Mouse (Mus musculus): Measurements from ENCODE around the gene Sf3b1.
"Not testable (repeated sequence)": the region's sequence is repeated elsewhere in the genome, so short reads cannot be mapped to it uniquely, and the experiment has no call there.

Sf3b1 gene

DNA sequence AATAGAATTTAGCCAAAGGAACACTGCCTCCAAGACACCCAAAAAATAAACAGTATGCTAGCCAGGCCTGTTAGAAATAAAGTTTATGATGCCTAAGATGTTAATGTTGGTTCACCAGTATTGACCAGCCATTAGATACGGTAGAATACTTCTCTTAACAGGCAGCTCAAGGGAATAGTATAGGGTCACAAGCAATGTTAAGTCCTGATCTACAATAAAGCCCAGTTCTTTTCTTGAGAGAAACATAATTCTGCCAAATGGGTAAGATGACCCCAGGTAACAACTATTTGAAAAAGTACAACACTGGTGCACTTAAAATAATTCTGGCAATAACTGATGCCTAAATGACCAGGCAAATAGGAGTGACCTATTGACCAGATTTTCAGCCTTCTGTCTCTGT, 685 bp upstream of the Sf3b1 start:
- DNase-seq (ENCODE audit: low spot score): no peak

- DNase-seq (ENCODE audit: low spot score): peak; percentile 60
Observed at GRCm38 (mm10) chr1:55026444-55027252, 633 bp downstream of the Sf3b1 start.

DNA sequence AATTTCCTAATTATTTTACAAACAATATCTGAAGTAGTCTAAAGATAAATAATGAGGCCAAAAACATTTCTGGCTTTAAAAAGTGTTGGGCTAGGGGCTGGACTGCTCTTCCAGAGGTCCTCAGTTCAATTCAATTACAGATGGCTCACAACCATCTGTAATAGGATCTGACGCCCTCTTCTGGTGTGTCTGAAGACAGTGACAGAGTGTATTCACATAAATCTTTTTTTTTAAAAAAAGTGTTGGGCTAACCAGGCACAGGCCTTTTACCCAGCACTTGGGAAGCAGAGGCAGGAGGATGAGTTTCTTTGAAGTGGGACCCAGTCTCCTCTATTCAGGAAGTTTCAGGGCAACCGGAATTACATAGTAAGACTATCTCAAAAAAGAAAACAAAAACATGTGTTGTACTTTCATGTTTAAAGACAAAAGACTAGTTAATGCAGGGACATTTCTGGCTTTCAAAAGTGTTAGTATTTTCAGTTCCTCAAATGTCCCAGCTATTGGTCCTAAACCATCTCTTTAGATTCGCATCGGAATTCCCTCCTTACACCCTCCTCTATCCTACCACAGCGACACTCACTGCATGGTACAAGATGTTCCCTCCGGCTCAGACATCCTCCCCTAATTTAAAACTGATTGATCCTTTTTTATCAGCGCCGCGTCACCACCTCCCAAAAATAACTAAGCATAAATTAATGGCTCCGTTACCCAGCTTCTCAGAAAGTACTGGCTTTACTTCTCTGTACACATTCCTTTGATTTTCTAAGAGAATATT, 1.4 kb downstream of the Sf3b1 start:
- peak; percentile 25 for DNase-seq (ENCODE audit: low spot score)

DNA sequence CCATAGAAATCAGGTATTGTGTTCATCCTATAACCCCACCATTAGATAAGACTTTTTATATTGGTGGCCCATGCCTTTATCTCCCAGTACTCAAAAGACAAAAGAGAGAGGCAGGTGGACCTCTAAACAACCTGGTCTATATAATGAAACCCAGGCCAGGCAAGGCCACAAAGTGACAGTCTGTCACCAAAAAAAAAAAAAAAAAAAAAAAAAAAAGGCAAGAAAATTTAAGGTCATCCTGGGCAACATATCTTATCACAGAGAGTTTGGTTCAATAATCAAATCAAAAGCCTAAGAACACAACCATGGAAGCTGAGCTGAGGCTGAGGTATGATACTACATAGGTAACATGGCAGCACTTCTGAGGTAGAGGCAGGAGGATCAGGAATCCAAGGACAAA, 5.4 kb downstream of the Sf3b1 start:
- DNase-seq (ENCODE audit: low spot score): no peak

GRCm38 (mm10) chr1:55012513-55012912, 14.8 kb downstream of the Sf3b1 start:
- no peak for DNase-seq (ENCODE audit: low spot score)

GRCm38 (mm10) chr1:55008313-55008712, 19.0 kb downstream of the Sf3b1 start:
- DNase-seq (ENCODE audit: low spot score): not testable (repeated sequence)

- peak; percentile 30 for DNase-seq (ENCODE audit: low spot score)
Observed at GRCm38 (mm10) chr1:54993581-54993980, 33.7 kb downstream of the Sf3b1 start.

DNA sequence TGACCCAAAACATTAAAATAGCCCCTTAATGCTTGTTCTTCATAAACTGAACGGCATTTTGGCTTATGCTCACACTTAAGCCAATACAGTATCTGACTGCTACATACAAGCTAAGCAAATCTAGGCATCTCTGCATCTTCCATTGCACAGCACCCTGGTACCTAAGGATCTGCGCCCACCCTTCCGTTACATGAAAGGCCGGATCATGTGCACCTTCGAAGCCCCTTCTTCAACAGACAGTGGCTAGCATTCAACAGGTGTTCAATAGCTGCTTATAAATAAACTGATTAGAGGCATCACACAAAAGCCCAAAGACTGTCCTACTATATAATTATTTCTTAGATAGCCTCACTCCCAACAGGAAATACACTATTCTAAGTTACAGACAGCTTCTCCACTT, 41.0 kb downstream of the Sf3b1 start:
- DNase-seq (ENCODE audit: low spot score): no peak

- no peak for DNase-seq (ENCODE audit: low spot score)
Observed at GRCm38 (mm10) chr1:54985831-54986230, 41.5 kb downstream of the Sf3b1 start.

DNA sequence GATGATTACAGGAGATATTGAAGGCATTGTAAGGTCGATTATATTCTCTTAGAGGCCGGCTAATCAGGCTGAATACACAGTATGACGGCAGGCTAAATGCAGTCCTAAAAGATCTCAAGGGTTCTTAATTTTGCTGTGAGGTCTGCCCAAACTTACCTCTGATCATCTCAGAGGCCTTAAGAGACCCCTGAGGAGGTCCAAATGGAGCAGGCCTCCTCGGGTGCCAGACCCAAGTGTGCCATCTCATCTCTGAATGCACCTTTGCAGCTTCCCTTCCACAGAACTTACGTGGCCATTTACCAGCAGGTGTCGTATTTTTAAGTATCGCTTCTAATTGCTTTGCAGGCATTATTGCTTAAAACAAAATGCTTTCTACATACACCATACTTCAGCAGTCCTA, 43.1 kb downstream of the Sf3b1 start:
- DNase-seq (ENCODE audit: low spot score): no peak

GRCm38 (mm10) chr1:54983339-54983738, 43.9 kb downstream of the Sf3b1 start:
- DNase-seq (ENCODE audit: low spot score): peak; percentile 73

DNA sequence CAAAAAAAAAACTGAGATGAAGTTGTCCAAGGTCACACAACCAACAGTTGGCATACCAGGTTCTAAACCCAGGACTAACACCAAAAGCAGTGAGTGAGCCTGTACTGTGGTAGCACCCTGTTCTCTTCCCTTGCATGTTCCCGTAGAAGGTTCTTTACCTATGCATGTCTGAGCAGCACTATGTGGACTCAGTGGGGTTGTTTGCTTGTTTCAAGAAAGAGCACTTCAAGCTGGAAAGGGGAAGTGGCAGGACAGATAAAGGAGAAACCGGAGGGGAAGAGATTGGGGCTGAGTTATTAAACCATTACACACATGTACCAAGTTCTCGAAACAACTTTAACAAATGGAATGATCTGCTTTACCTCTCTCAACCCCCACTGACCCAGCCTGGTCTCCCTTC, 44.6 kb downstream of the Sf3b1 start:
- no peak for DNase-seq (ENCODE audit: low spot score)

DNA sequence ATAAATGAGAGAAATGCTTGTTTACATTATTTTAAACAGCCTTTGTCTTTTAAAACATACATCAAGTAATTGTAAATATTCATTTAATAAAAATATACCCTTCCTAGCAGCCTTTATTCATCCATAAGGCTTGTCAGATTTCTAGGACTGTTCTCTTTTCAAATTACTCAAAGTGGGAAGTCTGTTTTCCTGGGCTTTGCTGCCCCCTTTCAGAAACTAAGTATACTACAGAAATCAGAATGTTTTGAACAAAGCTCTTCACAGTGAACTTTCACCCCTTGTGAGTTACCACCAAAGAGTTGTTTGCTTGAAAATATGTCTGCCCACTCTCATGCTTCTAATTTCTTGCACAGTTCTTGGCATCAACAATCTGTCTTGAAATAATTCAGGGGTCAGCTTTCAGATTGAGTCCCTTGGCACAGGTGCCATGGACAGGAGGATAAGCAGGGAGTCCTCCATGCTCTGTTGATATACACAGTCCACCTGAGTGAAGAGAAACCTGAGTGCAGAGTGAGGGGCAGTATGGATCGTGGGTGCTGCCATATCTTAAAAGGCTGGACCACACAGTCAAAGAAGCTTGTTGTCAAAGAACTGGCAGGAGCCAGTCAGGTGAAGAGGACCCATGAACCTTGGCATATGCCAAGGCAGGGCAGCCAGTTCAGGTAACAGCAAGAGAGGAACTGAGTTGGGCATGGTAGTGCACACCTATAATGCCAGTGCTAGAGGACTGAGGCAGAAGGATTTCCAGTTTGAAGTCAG, 47.9 kb downstream of the Sf3b1 start:
- DNase-seq (ENCODE audit: low spot score): peak; percentile 71

DNA sequence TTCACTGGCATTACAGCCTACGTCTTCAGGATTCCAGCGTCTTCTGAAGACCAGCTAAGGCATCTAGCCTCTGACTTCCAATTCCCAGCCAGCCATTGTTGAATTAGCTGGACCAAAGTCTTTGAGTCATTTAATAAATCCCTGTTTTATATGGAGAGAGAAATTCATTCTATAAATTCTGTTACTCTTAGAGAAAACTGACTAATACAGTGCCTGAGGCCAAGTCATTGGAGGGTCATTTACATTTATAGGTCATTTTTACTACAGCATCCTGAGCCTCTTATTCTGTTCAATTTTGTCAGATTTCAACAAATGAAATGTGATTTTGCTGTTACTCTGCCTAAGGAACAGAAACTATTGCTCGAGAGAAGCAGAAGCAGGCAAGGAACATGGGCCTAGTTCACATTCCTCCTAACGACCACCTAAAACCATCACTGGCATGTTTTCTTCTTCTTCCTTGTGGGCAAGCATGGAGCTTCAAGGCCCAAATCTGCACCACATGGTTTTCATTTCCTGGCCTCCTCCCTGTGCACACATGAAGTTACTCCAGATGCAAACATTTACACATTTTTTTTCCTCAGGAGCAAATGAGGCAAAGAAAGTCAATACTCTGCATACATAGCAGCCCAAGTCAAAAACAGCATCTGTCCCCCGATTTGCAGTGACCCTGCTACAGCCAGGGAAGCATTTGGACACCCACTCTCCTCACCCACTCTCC, 55.4 kb downstream of the Sf3b1 start:
- DNase-seq (ENCODE audit: low spot score): no peak

DNA sequence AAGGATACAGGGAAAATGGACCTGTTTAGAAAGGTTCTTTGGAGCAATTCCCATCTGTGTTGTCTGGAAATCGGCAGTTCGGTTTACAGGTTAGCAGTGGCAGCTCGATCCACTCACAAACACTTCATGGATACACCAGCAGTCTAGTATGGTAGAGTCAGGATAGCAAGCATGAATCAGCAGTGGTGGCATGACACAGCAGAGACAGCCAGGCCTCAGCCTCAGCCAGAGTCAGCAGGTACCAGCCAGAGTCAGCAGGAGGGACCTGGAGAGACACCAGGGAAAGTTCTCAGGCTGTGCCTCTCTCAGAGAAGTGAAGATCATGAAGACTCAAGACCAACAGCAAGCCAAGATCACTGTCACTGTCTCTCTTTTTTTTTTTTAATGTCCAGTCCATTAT, 60.4 kb downstream of the Sf3b1 start:
- DNase-seq (ENCODE audit: low spot score): no peak

GRCm38 (mm10) chr1:54965159-54965995, 61.9 kb downstream of the Sf3b1 start:
- no peak for DNase-seq (ENCODE audit: low spot score)

- DNase-seq (ENCODE audit: low spot score): no peak
Observed at GRCm38 (mm10) chr1:54961724-54962123, 65.6 kb downstream of the Sf3b1 start.

GRCm38 (mm10) chr1:54960613-54961165, 66.6 kb downstream of the Sf3b1 start:
- DNase-seq (ENCODE audit: low spot score): no peak

DNA sequence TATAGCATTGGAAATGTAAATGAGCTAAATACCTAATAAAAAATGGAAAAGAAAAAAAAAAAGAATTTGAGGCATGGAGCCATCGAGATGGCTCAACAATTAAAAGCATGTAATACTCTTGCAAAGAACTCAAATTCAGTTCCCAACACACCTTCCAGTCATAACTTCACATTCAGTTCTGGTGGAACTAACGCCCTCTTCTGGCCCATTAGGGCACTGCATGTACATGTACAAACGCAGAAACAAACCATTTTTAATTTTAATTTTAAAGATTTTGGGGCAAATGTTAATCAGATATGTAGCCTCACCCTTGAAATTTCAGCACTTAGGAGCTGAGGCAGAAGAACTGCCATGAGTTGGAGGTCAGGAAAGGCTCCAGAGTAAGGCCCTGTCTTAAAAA, 68.8 kb downstream of the Sf3b1 start:
- no peak for DNase-seq (ENCODE audit: low spot score)

- DNase-seq (ENCODE audit: low spot score): not testable (repeated sequence)
Observed at GRCm38 (mm10) chr1:54956995-54957394, 70.3 kb downstream of the Sf3b1 start.

GRCm38 (mm10) chr1:54954856-54955255, 72.4 kb downstream of the Sf3b1 start:
- no peak for DNase-seq (ENCODE audit: low spot score)
